Mouse (Mus musculus): Measurements from ENCODE around the gene Gm48552.

Gm48552 gene

DNA sequence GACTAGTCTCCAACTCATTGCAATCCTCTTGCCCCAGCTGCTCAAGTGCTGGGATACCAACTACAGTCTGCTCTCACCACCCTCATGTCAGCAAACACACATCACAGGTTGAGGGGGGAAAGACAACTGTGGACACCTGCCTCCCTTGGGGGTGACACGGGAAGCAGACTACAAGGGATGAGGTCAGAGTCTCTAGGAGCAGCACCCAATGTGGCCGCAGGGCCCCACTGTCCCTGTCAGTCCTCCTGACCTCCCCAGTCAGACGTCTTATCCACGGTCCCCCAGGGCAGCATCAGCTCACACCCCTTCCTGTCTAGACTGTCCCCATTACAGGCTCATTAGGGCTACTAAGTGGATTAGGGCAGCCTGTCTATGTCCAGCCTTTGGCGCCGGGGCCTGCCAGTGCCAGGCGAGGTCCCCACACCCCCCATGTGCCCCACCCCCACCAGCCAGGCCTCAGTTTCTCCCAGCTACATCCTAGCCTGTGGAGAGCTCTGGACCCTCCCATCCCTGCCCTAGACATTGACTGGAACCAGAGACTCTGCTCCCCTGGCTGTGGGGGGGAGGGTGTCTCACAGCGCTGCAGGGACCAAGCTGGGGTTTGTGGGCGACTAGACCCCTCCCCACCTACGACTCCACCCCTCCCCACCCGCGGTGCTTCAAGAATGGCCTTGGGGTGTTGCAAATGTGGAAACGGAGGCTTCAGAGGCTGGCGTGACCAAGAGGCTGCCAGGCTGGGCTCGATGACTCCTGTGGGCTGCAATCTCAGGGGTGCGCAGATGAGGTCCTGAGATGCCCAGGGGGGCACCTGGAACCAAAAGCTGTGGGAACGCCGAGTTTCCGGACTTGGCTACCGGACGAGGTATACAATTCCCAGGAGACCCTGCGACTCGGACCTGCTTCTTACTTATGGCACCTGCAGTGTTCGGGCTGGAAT, 18.0 kb downstream of the Gm48552 start:
- no peak for DNase-seq (ENCODE audit: low spot score in 2 of 2)

DNA sequence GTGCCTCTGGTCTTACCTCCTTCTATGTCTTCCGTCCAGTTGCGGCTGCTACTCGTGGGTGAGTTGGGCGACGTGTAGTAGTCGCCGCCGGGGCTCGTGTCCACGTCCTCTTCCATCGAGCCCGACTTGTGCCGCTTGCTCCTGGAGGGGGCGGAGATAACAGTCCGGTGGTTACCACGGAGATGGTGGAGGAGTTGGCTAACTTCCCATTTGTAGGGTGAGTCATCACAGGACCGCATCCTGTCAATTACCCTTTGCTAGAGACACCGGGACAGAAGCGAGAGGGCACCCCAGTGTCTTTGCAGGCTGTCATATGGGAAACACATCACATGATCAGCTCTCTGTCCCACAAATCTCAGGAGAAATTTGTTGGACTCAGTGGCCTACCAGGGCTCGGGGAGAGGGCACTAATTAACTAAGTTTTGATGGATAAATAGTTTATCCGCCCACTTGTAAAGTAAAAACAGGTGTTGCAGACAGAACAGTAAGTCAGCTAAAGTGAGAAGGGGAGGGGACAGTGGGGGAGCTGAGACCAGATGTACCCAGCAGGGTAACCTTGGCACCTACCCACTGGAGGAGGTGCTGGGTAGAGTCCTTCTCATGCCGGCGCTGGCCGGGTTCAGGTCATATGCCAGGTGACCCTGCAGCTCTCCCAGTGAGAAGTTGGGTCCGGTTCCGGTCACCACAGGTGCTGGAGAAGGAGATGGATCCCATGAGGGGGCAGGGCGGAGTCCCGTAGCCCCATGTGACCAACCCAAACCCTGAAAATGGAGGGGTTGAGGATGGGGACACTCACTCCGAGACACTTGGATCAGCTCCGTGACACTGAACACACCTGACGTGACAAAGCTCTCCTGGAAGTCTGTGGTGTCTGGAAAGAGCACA, 19.0 kb downstream of the Gm48552 start:
- DNase-seq (ENCODE audit: low spot score in 2 of 2) = peak; percentile 78 to 79

DNA sequence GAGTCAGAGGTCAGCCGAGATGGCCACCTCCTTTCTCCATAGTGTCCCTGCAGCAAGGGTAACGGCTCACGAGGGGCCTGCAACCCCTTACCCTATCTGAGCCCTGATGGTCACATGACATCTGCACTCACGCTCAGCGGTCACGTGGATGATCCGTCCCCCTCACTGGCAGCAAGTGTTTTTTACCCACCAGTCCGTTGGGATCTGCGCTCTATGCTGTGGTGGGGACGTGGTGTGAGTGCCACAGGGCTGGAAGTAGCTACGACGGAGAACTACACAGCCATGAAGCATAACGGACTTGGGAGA, 19.6 kb downstream of the Gm48552 start:
- no peak for DNase-seq (ENCODE audit: low spot score in 2 of 2)

DNA sequence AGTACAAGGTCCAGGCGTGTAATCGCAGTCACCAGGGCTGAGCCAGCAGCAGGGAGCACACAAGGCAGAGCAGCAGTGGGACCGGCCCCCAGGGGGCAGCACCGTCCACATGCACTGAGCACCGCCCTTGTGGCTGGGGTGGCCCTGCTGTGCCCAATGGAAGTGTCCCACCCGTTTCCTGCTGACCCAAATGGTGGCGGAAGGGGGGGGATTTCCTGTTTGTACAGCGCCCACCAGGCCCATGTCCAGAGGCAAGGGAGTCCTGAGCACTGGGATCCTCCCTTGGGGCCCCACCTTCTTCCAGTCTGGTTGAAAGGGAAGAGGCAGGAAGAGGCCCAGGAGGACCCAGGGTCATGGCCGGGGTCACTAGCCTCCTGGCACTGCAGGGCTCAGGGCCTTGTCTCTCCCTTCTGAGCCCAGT, 20.1 kb downstream of the Gm48552 start:
- peak; percentile 68 to 82 for DNase-seq (ENCODE audit: low spot score in 2 of 2)

DNA sequence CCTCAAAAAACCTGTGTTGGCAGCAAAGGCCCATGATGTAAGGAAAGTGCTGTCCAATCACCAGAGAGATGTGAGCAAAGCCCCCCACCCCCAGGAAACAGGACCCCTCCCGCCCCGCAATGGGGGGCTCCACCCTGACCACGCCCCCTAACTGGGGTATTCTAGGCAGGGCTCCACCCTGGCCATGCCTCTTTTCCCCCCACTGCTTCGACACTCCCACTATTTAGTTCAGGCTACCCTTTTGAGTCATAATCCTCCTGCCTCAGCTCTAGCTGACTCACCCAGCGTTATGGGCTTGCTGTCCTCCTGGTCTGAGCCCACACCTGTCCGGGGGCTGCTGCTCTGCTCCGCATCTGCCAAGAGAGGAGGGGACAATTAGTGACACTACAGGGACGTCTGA, 20.5 kb downstream of the Gm48552 start:
- no peak for DNase-seq (ENCODE audit: low spot score in 2 of 2)

DNA sequence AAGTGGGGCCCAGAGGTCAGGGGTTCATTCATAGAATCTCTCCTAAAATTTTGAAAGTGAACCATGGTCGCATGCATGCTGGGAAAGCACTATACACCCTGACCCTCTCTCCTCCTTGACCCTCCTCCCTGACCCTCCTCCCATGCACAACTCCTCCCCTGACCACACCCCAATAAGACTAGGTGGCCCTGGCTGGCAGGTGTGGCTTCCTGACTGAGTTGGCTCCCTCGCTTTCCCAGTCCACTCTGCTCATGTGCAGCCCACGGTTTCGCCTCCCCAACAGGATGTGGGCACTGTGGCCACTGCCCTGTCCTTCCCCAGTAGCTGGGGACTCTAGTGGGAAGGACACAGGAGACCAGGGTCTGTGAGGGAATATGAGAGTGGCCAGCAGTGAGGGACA, 21.5 kb downstream of the Gm48552 start:
- no peak for DNase-seq (ENCODE audit: low spot score in 2 of 2)

DNA sequence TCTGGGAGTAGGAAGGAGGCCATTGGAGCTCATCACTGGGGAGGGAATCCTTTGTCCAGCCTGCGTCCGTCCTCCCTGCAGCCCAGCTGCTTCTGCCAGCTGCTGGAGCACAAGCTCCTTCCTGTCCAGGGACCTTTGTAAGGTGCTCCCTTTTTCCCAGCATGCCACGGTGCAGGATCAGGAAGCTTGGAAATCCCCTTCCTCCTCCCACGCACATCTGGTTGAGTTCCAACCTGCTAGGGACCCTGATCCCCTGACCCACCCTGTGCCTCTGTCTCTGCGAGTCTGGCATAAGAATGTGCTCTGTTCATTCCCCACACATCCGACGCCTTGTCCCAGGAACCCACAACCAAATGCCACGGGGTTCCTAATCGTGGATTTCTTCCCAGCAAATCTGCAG, 22.2 kb downstream of the Gm48552 start:
- DNase-seq (ENCODE audit: low spot score in 2 of 2) = no peak

DNA sequence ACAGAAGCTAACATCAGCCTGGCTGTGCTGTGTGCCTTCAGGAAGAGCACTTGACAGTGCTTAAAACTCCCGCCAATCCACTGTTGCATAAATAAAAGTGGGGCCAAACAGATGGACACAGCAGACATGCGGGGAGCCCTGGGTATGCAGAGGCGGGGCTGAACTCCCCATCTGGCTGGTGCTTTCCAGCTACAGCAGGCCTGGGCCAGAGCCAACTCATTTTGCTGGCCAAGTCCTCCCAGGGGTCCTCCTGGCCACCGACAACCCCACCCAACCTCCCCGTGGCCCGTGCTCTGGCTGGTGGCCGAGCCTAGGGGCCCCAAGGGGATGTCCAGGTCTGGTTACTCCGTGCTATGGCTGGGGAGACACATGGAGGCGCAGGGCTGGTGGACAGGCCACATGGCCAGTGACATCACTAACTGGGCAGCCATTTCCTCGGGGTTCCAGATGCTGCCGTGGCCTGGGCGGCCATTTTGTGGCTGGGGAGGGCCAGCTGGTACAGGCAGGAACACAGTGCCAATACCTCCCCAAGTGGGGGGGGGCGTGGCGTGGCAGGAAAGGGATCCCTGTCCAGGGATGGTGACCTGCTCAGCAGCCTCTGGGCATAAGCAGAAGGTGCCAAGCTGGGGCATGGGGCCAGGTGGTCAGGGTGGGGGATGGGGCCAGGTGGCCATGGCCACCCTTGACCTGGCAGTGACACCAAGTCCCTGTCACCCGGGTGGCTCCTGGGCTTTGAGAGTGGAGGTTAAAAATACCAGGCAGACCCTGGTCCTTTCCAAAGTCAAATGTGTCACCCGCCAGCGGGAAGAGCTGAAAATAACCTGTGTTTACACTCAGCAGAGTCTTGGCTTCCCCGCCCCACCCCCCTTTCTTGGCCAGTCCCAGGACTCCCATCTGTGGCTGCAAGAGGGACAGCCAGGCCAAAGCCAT, 22.9 kb downstream of the Gm48552 start:
- peak; percentile 56 to 86 for DNase-seq (ENCODE audit: low spot score in 2 of 2)

DNA sequence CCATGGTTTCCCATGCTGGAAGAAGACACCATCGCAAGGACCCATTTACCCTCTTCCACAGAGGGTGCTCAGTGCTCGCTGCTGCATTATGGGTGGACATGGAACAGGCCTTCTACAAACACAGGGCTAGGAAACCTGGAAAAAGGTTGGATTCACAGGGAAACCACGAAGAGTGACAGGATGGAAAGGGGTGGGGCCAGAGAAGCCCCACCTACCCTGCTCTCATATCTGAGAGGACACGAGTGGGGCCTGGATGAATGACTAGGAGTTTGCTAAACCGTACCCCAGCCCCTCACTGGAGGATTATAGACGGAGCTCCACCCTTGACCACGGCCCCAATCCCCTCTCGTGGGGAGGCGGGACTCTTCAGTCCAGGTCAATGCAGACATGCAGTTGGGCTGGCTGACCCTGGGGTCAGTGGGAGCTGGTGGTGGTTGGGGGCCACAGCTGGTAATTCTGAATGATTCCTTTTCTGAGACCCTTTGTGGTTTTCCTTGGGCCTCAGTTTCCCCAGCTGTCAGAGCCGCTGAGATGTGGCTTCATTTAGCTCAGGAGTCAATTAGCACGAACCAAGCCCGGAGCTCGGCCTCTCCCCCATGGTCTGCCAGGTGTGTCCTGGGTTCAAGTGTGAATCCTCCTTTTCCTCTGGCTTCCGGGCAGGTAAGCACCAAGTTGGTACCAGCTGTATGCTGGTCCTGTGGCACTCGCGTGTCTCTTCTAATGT, 23.9 kb downstream of the Gm48552 start:
- DNase-seq (ENCODE audit: low spot score in 2 of 2) = no peak

DNA sequence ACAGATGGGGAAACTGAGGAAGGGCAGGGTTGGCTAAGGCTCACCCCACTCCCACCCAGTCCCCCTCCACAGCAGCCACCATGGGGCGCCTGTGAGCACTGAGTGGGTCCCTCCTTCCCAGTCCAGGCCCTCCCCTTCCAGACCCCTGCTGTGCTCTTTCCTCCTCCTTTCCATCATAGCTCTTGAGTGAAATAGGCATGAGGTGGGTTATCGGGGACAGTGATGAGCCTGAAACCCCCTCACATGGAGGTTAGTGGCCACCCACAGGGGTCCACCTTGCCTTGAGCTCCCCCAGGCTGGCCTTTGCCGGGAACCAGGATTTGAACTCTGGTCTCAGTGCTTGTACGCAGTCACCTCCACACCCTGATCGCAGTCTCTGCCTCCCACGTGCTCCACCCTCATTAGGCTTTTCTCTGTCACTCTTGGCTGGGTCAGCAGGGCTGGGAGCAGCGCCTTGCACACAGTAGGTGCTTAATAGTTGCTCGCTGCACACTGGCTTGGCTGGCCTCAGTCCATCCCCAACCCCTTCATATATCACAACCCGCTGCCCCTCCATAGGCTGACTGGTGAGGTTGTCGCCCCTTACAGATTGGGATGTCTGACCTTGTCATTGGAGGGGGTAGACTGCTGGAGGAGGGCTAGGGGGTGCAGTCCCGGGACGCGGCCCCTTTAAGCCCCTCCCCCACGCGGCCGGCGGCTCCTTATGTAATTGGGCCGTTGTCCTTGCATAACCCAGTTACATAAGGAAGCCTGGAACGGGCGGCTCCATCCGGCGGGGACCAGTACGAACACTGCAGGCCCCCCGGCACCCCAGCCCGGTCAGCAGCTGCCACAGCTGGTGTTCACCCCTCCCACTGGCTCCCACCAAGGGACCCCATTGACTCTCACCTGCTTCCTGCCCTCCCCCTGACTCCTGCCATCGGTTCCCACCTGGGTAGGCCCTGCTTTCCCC, 24.8 kb downstream of the Gm48552 start:
- peak; percentile 74 to 89 for DNase-seq (ENCODE audit: low spot score in 2 of 2)

DNA sequence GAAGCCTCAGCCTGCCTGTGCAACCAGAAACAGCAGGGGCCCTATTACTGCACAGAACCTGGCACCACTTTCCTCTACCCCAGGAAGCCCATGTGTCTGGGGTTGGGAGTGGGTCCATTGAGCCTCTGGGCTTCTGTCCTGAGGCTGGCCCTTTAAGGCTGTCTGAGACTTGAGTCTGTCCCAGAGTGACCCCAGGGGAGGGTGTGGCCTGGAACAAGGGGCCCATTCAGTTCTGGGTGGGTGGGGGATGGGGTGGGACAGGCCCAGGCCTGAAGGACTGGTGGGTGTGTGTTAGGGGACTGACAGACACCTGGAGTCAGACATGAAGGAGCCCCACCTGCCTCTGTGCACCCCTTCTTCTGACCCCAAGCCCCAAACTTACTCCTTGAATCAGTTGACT, 25.9 kb downstream of the Gm48552 start:
- no peak for DNase-seq (ENCODE audit: low spot score in 2 of 2)

DNA sequence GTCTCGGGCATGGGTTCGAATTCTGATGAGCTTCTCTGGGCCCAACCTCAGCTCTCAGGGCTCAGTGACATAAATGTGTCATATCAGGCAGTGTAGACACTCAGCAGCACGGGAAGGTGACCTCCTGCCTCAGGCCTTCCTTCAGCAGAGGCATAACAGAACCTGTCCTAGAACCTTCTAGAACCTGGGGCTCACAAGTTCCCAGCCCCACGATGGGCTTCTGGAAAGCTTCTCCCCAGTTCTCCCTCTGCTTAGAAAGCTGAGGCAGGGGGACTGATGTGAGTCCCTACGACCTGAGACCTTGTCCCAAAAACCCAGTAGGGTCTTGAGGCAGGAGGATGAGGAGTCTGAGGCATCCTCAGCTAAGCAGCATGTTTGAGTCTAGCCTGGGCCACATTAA, 26.3 kb downstream of the Gm48552 start:
- DNase-seq (ENCODE audit: low spot score in 2 of 2) = no peak

DNA sequence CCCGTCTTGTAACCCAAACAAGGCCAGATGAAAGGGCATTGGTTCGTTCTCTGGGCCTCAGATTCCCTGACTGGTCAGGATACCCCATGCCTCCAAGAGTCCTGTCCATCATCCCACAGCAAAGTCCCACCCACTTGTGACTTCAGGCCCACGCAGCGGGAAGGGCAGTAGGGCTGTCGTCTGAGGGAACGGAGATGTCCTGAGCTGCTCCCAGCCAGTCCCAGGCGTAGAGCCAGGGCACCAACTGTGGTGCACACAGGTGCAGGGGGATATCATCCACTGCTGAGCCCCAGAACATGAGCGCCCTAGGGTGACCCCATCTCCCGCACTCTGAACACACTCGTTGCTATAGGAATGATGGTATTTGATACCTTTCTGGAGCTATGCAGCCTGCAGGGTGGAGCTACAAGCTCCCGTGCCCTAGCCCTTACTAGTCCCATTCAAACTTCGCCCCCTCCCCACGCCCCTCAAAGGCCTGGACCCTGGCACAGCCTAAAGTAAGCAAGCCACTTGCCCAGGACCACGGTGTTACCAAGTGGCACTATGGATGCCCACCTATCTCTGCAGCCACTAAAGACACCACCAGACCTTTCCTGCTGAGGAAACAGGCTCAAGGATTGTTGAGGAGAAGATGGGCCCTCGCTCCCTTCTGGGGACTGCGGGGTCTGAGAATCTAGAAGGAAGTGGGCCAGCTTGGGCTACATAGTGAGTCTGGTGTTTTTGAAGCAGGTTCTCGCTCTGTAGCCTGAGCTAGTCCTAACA, 26.9 kb downstream of the Gm48552 start:
- DNase-seq (ENCODE audit: low spot score in 2 of 2) = no peak

DNA sequence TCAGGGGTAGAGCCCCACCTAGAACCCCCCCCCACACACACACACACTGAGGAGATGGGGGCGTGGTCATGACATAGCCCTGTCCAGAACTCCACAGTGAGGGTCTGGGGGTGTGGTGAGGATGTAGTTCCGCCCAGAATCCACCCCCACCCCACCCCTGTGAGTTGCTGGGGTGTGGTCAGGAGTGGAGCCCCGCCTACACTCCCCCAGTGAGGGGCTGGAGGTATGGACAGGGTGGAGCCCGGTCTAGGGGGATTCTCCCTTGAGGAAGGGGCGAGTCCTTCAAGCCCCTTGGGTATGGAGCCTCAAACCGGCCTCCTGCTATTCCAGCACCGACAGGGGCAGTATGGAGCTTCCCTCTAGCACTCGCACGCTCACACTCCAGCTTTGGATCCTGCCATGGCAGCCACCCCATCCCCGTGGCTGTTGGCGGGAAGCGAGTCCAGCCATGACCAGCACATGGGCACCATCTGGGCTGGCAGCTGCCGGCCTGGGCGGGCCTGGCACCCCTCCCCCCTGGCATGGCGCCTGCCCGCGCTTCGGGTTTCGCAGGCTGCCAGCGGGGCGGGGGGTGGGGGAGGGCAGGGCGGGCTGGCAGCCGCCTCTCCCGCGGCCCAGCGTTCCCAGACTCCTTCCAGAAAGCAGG, 27.9 kb downstream of the Gm48552 start:
- peak; percentile 68 to 84 for DNase-seq (ENCODE audit: low spot score in 2 of 2)

DNA sequence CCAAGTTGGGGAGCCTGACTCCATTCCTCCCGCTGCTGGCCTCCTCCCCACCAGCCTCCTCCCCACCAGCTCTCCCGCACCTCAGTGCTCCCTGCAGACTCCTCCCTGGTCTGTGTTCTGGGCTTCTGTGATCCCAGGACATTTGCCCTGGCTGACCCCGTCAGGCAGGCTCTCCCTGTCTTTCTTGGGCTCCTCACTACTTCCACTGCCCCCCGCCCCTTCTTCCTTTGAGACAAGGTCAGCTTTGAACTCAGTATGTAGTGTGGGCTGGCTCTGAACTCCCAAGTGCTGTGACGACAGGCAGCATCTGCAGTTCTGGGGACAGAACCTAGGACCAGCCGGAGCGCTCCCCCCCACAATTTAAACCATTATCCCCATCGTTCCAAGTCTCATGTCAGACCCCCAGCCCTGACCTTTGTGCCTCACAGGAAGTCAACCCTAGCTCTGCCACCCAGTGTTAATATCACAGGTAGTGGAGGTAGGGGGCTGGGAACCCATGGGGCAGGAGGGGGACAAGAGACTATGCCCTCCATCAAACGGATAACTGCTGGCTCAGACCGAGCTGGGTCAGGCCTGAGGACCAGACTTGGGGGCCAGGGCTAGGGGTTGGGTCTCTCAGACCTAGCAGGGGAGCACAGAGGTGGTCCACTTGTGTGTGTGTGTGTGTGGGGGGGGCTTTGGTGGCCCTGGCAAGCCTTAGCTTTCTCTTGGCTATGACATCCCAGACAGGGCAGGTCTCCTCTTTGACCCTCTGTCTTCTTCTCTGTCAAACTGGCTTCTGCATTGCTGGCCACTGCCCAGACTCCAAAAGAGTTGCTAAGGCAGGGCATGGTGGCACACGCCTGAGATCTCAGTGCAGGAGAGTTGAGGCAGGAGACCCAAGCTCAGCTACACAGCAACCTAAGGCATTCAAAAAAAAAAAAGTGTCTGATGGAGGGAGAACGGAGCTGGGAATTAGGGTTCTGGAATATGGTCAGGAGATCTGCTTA, 28.7 kb downstream of the Gm48552 start:
- DNase-seq (ENCODE audit: low spot score in 2 of 2) = no peak

DNA sequence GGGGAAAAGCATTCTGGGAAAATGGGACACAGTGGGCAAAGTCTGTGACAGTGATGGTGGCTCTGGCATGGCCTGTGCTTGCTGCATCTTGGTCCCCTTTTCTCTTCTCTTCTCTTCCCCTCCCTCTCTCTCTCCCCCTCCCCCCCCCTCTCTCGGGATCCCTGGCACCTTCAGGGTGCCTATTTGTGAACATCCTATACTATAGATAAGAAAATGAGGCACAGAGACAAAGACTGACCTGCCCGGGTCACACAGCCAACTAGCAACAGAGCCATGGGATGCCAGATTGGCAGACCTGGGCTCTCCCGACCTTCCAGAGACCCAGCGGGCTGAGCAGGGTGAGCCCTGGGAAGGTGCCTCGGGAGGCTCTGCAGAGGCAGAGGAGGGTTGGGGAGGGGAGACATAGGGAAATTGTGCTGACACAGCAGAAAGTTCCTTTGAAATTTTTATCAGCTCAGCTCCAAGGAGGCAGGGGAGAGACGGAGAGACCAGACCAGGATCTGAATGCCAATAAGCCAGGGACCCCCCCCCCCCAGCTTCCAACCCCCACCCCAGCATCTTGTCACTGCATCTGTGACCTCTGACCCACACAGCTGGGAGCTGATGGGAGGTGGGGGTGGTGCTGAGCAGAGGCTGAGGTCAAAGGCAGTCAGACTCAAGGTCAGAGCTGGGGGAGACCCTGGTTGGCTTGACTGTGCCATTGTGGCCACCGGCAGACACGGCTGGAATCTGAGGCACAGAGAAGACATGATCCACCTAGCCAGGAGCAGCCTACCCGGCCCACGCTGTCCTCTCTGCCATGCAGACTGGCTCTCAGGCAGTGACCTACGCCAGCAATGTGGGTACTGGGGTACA, 29.6 kb downstream of the Gm48552 start:
- DNase-seq (ENCODE audit: low spot score in 2 of 2) = no peak
